Mouse (Mus musculus) embryo, embryonic 11.5 days (tissue): ENCODE measurements around the gene Git1.
"Not testable (repeated sequence)": the region's sequence is repeated elsewhere in the genome, so short reads cannot be mapped to it uniquely, and the experiment has no call there.

Experiments
- DNase-seq: peaks from one replicate; pipeline ENCODE4 v3.0.0-alpha.2; 2012; ENCODE audit warnings: low read depth, low spot score

The Git1 gene

GRCm38 (mm10) chr11:77520601-77521529 lies 27.5 kb downstream of the Git1 start:
- no peak for DNase-seq

GRCm38 (mm10) chr11:77525804-77526486 lies 32.6 kb downstream of the Git1 start:
- no peak for DNase-seq

- not testable (repeated sequence) for DNase-seq
Measured at GRCm38 (mm10) chr11:77528420-77528819, 35.1 kb downstream of the Git1 start.

GRCm38 (mm10) chr11:77529644-77530043 lies 36.3 kb downstream of the Git1 start:
- no peak for DNase-seq

GRCm38 (mm10) chr11:77530862-77531261 lies 37.5 kb downstream of the Git1 start:
- no peak for DNase-seq

- no peak for DNase-seq
Measured at GRCm38 (mm10) chr11:77532202-77532846, 39.0 kb downstream of the Git1 start.

GRCm38 (mm10) chr11:77545261-77545660 lies 51.9 kb downstream of the Git1 start:
- no peak for DNase-seq
